Mouse (Mus musculus) embryo, embryonic 10 days (tissue): ENCODE measurements around the gene Btbd3.

Experiments used
- DNase-seq: peaks from one replicate; pipeline ENCODE4 v3.0.0-alpha.2; 2015; ENCODE audit warnings: low spot score

Gene Btbd3

GRCm38 (mm10) chr2:138388591-138388990 is 132.2 kb downstream of the Btbd3 start:
- no peak for DNase-seq

GRCm38 (mm10) chr2:138403046-138403445 is 146.7 kb downstream of the Btbd3 start:
- no peak for DNase-seq

- DNase-seq: peak; percentile 64
Measured at GRCm38 (mm10) chr2:138405753-138406528, 149.6 kb downstream of the Btbd3 start.

- DNase-seq: no peak
Measured at GRCm38 (mm10) chr2:138406703-138407102, 150.3 kb downstream of the Btbd3 start.

- no peak for DNase-seq
Measured at GRCm38 (mm10) chr2:138412537-138412936, 156.2 kb downstream of the Btbd3 start.

- no peak for DNase-seq
Measured at GRCm38 (mm10) chr2:138422321-138422720, 166.0 kb downstream of the Btbd3 start.

- DNase-seq: no peak
Measured at GRCm38 (mm10) chr2:138431991-138432390, 175.6 kb downstream of the Btbd3 start.

- DNase-seq: no peak
Measured at GRCm38 (mm10) chr2:138446466-138446865, 190.1 kb downstream of the Btbd3 start.

GRCm38 (mm10) chr2:138446943-138447342 is 190.6 kb downstream of the Btbd3 start:
- DNase-seq: no peak

- DNase-seq: no peak
Measured at GRCm38 (mm10) chr2:138447681-138448080, 191.3 kb downstream of the Btbd3 start.

- no peak for DNase-seq
Measured at GRCm38 (mm10) chr2:138468046-138468572, 211.7 kb downstream of the Btbd3 start.

GRCm38 (mm10) chr2:138473407-138473806 is 217.0 kb downstream of the Btbd3 start:
- DNase-seq: no peak

GRCm38 (mm10) chr2:138476486-138476885 is 220.1 kb downstream of the Btbd3 start:
- DNase-seq: no peak

GRCm38 (mm10) chr2:138477278-138477677 is 220.9 kb downstream of the Btbd3 start:
- no peak for DNase-seq

- DNase-seq: no peak
Measured at GRCm38 (mm10) chr2:138482541-138482940, 226.2 kb downstream of the Btbd3 start.

- no peak for DNase-seq
Measured at GRCm38 (mm10) chr2:138484871-138485270, 228.5 kb downstream of the Btbd3 start.

GRCm38 (mm10) chr2:138490688-138491405 is 234.5 kb downstream of the Btbd3 start:
- no peak for DNase-seq

GRCm38 (mm10) chr2:138492176-138492575 is 235.8 kb downstream of the Btbd3 start:
- DNase-seq: no peak

- DNase-seq: peak; percentile 11
Measured at GRCm38 (mm10) chr2:138503866-138504380, 247.6 kb downstream of the Btbd3 start.

GRCm38 (mm10) chr2:138515531-138515930 is 259.2 kb downstream of the Btbd3 start:
- DNase-seq: no peak

GRCm38 (mm10) chr2:138528461-138528860 is 272.1 kb downstream of the Btbd3 start:
- DNase-seq: no peak

- no peak for DNase-seq
Measured at GRCm38 (mm10) chr2:138531160-138531967, 275.0 kb downstream of the Btbd3 start.
